Mouse (Mus musculus) C2C12 (cell line): Measurements from ENCODE around the gene Gstt3. TPM values are rescaled to one million over a fixed set of nuclear protein-coding genes. Genes with fewer than 3 reads are reported as not detected.
A peak's percentile ranks its signal among the peaks of the same experiment; 100 is the strongest.

Experiments
- H3K27me3 ChIP-seq: one replicate; pipeline ENCODE4 v1.6.1; 2011; ENCODE audit not compliant: control insufficient read depth, insufficient read depth, insufficient read length
- H3K36me3 ChIP-seq: one replicate; pipeline ENCODE4 v1.6.1; 2011; ENCODE audit not compliant: control insufficient read depth, insufficient read depth
- H3K4me3 ChIP-seq: one replicate; pipeline ENCODE4 v1.5.1; 2011; ENCODE audit warnings: mild to moderate bottlenecking, control low read depth; ENCODE audit not compliant: poor library complexity, insufficient read depth, severe bottlenecking
- H3K79me2 ChIP-seq: one replicate; pipeline ENCODE4 v1.6.1; 2011; ENCODE audit not compliant: control insufficient read depth, insufficient read depth
- H3K79me3 ChIP-seq: one replicate; pipeline ENCODE4 v1.6.1; 2011; ENCODE audit warnings: low read depth, control low read depth
- H3ac ChIP-seq: one replicate; pipeline ENCODE3; 2011; ENCODE audit warnings: low read depth; ENCODE audit not compliant: control insufficient read depth, insufficient read length
- CEBPB ChIP-seq: IDR thresholded peaks from one replicate; pipeline ENCODE4 v1.6.1; 2011; ENCODE audit warnings: low read depth, mild to moderate bottlenecking, control low read depth, moderate library complexity
- CTCF ChIP-seq: IDR thresholded peaks from one replicate; pipeline ENCODE4 v1.5.1; 2011; ENCODE audit not compliant: control insufficient read depth, insufficient read depth, insufficient read length
- FOSL1 ChIP-seq: IDR thresholded peaks from one replicate; pipeline ENCODE4 v1.8.0; 2011; ENCODE audit warnings: mild to moderate bottlenecking, low read length; ENCODE audit not compliant: poor library complexity, insufficient read depth, severe bottlenecking
- MAX ChIP-seq: IDR thresholded peaks from one replicate; pipeline ENCODE4 v1.6.1; 2011; ENCODE audit warnings: mild to moderate bottlenecking, control low read depth
- MYOD1 ChIP-seq: IDR thresholded peaks from one replicate; pipeline ENCODE4 v1.6.1; 2011; ENCODE audit warnings: low read depth; ENCODE audit not compliant: control insufficient read depth, insufficient read length
- MYOG ChIP-seq: IDR thresholded peaks from one replicate; pipeline ENCODE4 v1.6.1; 2011; ENCODE audit not compliant: control insufficient read depth, insufficient read length; ENCODE audit errors: extremely low read depth
- USF1 ChIP-seq: IDR thresholded peaks from one replicate; pipeline ENCODE4 v1.6.1; 2011; ENCODE audit warnings: low read depth, mild to moderate bottlenecking, control low read depth, moderate library complexity
- polyA plus RNA-seq: library from polyadenylated mRNA; unstranded; fragments of >200 nt; fragmentation: generic; extraction: Trizol; gene quantifications from one replicate; pipeline ENCODE4 v1.2.1, GENCODE M21; 2012; ENCODE audit warnings: missing spikeins

Gene Gstt3
- polyA plus RNA-seq, 1 experiment: 0.13 TPM

DNA sequence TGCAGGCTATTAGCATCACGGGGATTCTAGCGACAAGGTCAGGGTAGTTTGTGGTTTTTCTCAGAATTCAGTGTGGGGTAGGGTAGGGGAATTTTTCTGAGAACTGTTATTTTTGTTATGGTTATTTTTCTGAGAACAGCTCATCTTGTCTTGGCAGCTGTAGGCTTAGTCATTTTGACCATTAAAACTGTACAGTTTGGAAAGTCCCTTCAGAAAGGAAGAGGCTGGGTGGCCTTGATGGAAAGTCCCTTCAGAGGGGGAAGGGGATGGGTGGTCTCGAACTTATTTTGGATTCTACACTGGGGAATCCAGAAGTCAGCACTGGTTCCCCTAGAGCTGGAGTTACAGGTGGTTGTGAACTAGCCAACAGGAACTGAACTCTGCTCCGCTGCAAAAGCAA is 43.3 kb upstream of the Gstt3 start:
- H3K4me3 ChIP-seq: no peak overlapping the region
- no peaks in the 10 kb centered on the region for H3K36me3 ChIP-seq
- no peaks in the 10 kb centered on the region for H3K79me2 ChIP-seq
- H3K79me3 ChIP-seq: no peaks in the 10 kb centered on the region
- TF ChIP-seq MYOG: no peak
- no peak for TF ChIP-seq USF1
- TF ChIP-seq MYOD1: no peak
- no peak for TF ChIP-seq MAX
- TF ChIP-seq CTCF: no peak
- TF ChIP-seq CEBPB: no peak
- no peak for TF ChIP-seq FOSL1
- H3ac ChIP-seq: no peak overlapping the region
- H3K27me3 ChIP-seq: no peaks in the 10 kb centered on the region

DNA sequence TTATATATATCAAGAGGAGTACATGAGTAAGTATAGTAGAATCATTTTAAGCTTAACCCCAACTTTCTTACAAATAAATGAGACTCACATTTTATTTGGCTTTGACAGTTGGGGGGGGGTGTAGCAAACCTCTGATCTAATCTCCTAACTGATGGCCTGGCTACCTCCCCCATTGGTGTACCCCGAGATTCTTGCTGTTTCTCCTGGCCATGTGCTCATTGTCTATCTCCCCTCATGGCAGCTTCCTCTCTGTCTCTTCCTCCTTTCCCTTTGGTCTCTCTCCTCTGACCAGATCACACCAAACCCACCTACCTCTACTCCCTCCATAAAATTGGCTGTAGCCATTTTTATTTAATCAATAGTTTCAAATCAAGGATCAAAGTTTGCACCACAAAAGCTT is 42.6 kb upstream of the Gstt3 start:
- Histone ChIP-seq H3K79me3 (no peaks in the 10 kb centered on the region), H3K4me3 (no peak overlapping the region), H3ac (no peak overlapping the region), H3K27me3 (no peaks in the 10 kb centered on the region), H3K36me3 (no peaks in the 10 kb centered on the region), H3K79me2 (no peaks in the 10 kb centered on the region)
- TF ChIP-seq CEBPB: no peak
- TF ChIP-seq FOSL1: no peak
- no peak for TF ChIP-seq CTCF
- no peak for TF ChIP-seq MYOD1
- no peak for TF ChIP-seq MAX
- TF ChIP-seq MYOG: no peak
- no peak for TF ChIP-seq USF1

GRCm38 (mm10) chr10:75822443-75822842 is 41.2 kb upstream of the Gstt3 start, which contains the start of gene Gstt4:
Gene Gstt4 (minus strand): TSS chr10:75822543.
- Histone ChIP-seq H3K4me3 (no peak within 1 kb of the TSS), H3K36me3 (no peaks in the 10 kb centered on the region), H3K79me3 (no peaks in the 10 kb centered on the region), H3ac (no peak within 1 kb of the TSS), H3K27me3 (no peaks in the 10 kb centered on the region), H3K79me2 (no peaks in the 10 kb centered on the region)
- TF ChIP-seq MAX (no peak), MYOG (no peak), MYOD1 (no peak), USF1 (no peak), CTCF (no peak), FOSL1 (no peak), CEBPB (no peak)

- Histone ChIP-seq H3K79me3 (no peaks in the 10 kb centered on the region), H3K36me3 (no peaks in the 10 kb centered on the region), H3K4me3 (no peak overlapping the region), H3K27me3 (no peaks in the 10 kb centered on the region), H3K79me2 (no peaks in the 10 kb centered on the region), H3ac (no peak overlapping the region)
- peak; percentile 67 for TF ChIP-seq MYOD1
- no peak for TF ChIP-seq MAX
- TF ChIP-seq USF1: no peak
- TF ChIP-seq CEBPB: peak; percentile 30
- no peak for TF ChIP-seq FOSL1
Observed at GRCm38 (mm10) chr10:75819882-75820281, 38.7 kb upstream of the Gstt3 start.

- Histone ChIP-seq H3K36me3 (no peaks in the 10 kb centered on the region), H3K79me2 (no peaks in the 10 kb centered on the region), H3ac (no peak overlapping the region), H3K27me3 (peaks cover 5% of the 10 kb centered on the region), H3K4me3 (no peak overlapping the region), H3K79me3 (no peaks in the 10 kb centered on the region)
- TF ChIP-seq CTCF (no peak), MYOD1 (no peak), FOSL1 (no peak), MAX (no peak), CEBPB (no peak), MYOG (no peak), USF1 (no peak)
Observed at GRCm38 (mm10) chr10:75818641-75819040, 37.4 kb upstream of the Gstt3 start.

DNA sequence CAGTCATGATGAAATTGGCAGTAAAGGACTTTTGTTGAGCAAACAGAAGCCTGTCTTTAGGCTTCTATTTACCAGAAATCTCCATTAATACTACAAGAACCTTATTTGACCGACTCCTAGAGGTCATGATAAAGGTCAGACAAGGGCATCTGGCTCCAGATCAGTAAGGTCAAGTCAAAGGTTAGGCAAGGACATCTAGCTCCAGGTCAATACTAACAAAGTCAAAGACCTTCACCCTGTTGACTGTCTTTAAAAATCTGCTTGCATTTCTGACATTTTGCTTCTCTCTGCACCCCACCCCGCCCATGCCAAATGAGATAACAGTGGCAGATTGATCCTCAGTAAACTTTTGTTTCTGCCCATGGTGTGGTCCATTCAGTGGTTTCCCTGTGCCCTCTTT is 23.0 kb upstream of the Gstt3 start:
- Histone ChIP-seq H3K27me3 (peaks cover 11% of the 10 kb centered on the region), H3ac (no peak overlapping the region)
- no peak for TF ChIP-seq CTCF
- no peak for TF ChIP-seq MYOD1
- no peak for TF ChIP-seq USF1
- TF ChIP-seq FOSL1: no peak
- TF ChIP-seq CEBPB: no peak
- TF ChIP-seq MYOG: no peak
- no peak for TF ChIP-seq MAX

More for the DNA sequence above, 23.0 kb upstream of the Gstt3 start:
- no peaks in the 10 kb centered on the region for H3K36me3 ChIP-seq
- no peaks in the 10 kb centered on the region for H3K79me3 ChIP-seq
- H3K4me3 ChIP-seq: no peak overlapping the region
- H3K79me2 ChIP-seq: no peaks in the 10 kb centered on the region
